Mouse (Mus musculus): ENCODE measurements around the gene St6gal2.

Gene St6gal2

DNA sequence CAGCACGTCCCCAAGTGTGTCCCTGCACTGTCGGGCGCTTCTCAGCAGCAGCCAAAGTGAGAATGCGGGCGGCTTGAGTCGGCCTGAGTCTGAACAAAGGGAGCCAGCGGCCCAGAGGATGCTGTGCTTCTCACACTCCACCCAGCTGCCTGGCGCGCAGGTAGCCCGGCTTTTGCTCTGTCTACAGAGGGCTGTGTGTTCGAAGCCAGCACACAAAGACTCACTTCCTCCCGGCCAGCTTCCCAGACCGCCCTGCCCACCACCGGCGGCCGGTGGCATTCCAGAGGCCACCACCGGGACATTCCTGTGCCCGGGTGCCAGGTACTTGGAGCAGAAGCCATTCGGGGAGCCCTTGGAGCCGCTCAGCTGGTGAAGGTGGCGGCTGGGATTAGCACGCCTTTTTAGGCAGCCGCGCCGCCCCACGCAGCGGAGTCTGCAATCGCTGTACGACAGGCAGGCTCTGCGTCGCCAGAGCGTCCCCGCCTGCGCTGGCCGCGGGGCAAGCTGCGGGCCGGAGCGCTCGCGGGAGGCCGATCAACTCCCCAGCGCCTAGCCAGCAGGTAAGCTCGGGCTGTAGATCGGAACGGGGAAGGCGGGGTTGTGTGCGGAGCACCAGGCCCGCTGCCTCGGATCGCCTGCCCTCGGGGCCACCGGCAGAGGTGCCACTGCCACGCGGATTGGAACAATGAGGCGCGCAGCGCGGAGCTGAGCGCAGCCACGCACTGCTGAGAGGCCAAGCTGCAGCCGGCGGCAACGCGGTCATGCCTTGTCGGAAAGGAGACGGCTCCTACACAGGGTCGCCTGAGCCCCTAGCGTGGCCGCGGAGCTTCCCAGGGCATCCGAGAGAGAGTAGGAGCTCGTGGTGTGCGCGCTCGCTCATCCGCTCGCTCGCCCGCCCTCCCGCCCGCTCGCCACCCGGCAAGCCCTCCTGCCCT, at the start of gene St6gal2:
Gene St6gal2 (plus strand): TSS at position 133 of the 935 bp plus-strand sequence.
- in situ Hi-C loops (cut with MboI, MseI): no loop called here

DNA sequence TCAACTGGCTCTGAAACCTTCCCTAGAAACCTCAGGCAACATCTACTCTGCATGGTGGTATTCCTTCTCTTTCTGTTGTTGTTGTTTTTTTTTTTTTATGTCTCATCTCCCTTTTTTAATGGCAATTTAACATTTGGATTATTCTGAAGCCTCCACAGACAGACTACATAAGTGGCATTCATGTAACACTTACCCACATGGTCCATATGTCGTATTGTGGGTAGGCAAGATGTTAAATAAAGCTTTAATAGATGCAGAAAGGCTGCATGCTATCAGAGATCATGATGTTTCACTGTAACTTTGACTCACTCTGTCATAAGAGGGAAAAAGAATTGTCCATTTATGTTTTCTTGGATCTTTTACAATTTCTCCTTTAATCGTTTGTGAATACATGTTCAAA, 39.1 kb upstream of the St6gal2 start:
- in situ Hi-C loops (cut with MboI, MseI): no loop called here

DNA sequence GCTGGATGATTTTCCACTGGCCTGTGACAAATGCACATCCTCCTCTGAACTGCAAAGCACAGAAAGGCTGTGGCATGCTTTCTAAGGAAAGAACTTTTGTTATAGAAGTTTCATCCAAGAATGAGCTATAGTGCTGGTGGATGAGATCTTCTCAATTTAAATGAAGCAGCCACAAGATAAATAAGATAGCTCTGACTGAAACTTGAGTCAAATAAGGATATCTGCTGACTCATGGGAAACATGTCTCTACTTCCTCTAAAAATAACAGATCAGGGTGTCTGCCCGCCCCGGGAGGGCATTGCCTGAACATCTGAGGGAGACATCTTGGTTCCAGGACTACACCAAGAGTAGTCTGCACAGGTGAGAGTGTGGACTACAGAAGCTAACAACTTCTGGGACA, 28.7 kb upstream of the St6gal2 start:
- in situ Hi-C loops (cut with MboI, MseI): no loop called here

DNA sequence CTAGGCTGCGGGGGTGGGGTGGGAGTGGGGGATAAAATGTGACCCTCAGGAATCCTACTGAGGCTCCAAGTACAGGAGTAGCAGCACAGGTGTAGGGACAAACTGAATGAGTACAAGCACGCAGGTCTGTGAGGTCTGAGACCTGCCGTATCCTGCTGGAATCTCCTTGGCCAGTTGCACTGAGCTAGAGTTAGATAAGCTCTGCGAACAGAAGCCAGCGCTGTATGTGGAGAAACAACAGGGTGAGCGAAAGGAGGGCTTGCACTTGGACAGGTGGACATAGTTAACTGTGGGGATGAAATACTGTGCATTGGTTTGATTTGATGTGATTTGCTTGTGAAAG, 974 bp downstream of the St6gal2 start:
- in situ Hi-C loops (cut with MboI, MseI): no loop called here

DNA sequence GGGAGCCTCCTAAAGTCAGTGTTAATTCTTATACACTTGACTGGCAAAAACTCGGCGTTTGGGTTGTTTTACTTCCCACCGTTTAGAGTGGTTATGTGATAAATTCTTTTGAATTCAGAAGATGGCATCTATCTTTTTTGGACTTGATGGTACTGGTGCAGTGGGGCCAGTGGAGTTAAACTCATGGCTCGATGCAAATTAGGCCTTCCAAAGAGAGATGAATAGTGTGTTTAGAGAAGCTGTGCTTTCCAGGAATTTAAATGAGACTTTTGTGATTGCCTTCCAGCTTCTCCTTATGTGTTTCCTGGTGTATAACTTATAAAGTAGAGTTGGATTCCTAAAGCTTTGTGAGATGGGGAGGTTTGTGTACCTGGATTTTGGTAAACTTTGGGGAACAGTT, 1.5 kb downstream of the St6gal2 start:
- in situ Hi-C loops (cut with MboI, MseI): no loop called here

DNA sequence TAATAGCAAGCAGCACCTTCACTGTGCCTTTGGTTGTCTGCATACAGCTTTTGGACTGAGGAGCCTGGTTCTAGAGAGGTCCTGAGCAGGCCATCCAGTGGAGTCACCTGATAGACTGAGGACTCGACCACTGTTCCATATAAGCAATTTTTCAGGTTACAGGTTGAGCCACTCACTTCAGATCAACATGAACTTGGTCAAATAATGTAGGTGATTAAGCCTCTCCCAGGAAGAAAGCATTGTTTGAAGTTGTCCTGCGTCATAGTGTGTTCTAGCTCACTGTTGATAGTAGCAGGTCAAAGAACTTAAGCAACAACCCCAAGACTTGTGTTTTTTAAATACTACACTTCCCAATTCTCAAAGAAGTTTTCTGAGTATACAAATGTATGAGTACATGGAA, 5.8 kb downstream of the St6gal2 start:
- in situ Hi-C loops (cut with MboI, MseI): no loop called here

DNA sequence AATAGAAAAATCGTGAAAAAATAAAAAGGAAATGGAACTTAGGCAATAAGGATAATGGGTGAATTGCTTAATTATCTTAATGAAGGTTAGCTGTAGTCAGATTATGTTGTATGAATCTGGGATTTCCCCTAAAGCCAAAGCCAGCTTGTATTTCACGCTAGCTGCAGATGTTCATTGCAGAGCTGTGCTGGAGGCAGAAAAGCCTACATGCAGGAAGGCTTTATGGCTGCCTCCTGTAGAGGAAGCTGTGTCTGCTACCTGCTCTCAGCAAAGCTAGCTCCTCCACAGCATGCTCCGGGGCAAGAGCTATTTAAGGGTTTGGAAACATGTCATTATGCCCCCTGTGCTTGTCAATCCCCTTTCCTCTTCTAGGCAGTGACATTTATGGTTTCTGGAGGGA, 9.3 kb downstream of the St6gal2 start:
- in situ Hi-C loops (cut with MboI, MseI): no loop called here

DNA sequence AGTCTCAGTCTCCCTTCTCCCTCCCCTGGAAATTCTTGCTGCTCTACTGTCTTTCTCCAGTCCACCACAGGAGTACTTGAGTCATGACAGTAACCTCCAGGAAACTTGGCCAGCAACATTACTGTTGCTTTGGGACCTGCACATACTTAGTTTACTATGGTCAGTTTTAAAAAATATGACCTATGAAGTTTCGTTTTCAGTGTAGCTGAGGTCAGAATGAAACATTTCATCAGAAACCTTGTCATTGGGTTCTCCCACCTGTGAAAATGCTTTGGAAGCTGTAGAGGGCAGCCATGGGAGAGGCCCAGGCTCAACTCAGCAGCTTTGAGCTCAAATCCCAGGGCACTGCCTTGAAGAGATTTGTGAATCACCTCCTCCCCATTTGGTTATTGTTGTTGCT, 15.0 kb downstream of the St6gal2 start:
- in situ Hi-C loops (cut with MboI, MseI): no loop called here

DNA sequence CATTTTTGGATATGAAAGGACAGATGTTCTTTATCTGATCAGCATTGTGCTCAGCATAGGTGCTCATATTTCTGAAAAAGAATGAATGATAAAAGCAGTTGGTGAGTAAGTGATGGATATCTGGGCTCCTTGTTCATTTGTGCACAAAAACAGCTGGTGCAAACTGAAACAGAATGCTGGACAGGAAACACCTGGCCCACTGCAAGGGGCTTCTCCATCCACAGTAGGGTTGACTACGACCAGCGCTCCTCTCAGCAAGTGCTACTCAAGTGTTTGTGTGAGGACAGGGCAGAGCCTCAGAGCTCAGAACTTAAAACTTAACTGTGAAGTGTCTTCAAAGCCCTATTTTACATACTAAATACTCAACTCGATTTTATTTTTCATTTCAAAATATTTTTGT, 22.4 kb downstream of the St6gal2 start:
- in situ Hi-C loops (cut with MboI, MseI): no loop called here

DNA sequence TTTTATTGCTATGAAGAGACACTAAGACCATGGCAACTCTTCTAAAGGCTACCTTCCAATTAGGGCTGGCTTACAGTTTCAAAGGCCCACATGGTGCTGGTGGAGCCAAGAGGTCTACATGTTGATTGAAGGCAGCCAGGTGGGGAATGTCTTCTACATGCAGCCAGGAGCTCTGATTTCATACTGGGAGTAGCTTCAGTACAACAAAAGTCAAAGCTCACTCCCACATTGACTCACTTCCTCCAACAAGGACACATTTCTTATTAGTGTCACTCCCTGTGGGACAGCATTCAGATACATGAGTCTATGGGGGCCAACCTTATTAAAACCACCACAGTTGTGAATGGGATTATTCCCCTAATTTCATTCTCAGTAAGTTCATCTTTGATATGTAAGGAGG, 23.8 kb downstream of the St6gal2 start:
- in situ Hi-C loops (cut with MboI, MseI): no loop called here

DNA sequence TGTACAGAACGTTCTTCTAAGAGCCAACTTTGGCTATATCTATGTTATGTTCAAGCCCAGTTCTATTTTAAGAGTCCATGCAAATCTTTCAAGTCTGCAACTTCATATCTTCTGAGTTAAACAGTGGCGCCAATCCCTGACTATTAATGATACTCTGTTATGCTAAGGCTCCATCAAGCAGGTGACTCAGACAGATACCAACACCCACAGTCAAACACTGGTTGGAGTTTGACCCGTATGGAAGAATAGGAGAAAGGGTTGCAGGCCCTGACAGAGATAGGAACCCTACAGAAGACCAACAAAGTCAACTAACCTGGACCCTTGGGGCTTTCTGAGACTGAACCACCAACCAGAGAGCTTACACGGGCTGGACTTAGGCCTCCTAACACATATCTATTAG, 30.8 kb downstream of the St6gal2 start:
- in situ Hi-C loops (cut with MboI, MseI): no loop called here

DNA sequence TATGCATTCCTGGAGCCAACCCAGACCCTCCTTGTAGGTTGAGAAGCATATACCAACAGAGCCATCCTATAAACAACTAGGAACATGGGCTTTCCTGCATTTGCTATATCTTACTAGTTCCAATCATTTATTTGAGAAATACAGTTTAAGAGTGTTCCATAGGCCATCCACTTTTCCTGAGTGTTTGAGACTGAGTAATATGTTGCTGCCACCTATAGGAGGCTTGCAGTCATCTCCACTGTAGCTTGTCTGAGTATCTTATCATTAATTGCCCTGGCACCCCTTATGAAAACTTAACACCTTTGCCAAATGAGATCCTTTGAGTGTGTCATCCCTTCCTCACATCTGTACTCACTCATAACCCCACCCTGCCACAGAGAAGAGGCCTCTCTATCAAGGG, 32.2 kb downstream of the St6gal2 start:
- in situ Hi-C loops (cut with MboI, MseI): no loop called here

DNA sequence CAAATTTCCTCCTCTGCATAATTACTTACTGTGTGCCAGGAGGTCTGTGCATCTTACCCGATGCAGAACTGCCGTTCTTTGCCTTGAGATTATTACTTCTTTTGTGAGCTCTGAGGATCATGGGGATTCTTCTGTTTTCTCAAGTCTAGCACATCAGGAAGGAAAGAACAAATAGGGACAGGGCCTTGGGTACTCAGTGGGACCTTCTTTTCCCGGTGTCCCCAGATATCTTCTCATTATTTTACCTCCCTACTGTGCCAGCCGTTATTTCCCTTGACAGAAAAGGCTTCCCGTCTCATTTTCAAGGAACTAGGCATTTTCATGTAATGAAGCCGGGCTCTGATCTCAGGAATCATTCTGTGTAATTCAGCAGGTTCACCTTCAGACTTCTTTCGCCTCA, 34.2 kb downstream of the St6gal2 start:
- in situ Hi-C loops (cut with MboI, MseI): no loop called here

DNA sequence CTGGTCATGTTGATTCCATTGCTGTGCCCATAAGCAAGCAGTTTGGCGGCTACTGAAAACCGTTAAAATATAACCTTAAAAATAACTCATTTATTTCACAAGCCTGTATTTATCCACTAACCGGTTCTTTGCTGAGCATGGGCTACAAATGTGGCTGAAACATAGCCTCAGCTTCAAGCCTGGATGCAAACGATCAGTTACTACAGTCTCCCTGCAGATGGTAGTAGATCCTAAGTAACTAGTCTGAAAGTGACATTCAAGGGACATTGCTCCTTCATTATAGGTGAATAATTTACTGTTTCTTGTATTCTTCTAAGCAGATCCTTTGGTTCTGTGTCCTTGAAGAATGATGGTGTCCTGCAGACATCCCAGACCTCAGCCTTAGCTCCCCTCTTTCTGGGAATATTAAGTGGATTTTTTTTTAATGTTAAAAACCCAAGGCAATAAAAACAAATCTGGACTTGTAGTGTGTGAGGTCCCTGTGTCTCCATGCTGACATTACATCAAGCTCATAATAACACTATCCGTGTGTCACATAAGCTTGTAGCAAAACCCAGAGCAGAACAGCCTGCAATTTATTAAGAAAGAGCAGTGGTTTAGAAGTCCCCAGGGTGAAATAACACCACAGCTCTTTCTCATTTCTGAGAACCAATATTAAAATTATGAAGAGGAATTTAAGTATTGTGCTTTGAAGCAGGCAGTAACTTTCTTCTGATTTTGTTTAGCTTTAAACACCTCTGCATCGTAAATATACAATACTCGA, 39.1 kb downstream of the St6gal2 start:
- in situ Hi-C loops (cut with MboI, MseI): no loop called here

DNA sequence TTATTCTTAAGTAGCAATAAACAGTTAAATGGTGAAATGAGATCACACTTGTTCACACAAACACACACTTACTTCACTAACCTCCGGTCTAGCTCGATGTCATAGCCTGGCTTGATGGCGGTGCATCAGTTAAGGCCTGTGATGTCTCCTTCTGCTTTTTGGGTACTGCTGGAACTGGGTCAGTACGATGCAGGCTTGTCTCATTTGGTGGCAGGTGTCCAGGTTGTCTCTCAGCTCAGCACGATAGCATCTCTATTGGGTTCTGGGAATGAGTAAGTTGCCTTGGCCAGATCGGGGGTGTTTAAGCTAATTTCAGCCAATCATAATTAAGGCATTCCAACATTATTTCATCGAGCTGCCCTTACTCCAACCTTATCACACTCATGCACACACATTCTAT, 86.7 kb downstream of the St6gal2 start:
- in situ Hi-C loops (cut with MboI, MseI): no loop called here

DNA sequence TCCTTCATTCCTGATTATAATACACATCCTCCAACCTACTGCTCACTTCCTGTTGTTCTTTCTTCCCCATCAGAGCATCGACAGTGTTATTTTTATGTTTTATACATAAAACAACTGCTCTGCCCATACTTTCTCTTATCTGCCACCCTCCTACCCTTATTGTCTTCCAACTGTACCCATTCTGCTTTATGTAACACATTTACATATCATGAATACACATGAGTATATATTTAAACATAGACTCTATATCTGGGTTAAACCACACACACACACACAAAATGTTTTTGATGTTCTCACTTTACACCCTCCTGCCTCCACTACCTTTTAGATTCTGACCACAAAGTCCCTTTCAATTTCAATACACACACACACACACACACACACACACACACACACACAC, 103.3 kb downstream of the St6gal2 start:
- in situ Hi-C loops (cut with MboI, MseI): no loop called here

DNA sequence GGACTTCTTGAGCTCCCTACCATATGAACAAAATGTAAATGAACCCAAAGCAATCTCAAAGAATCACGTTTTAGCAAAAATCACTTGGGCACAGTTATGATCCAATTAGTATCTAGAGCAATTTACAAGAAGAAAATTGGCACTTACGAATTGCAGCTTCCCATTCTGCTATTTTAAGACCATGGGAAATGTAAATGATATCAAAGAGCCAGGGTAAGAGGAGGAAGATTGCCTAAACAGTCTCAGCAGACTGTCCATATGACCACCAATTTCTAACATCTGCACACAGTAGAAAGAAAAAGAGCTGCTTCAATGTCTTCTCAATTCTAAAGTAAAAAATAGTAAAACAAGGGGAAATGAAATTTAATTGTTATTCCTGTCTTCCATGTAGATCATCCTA, 116.6 kb downstream of the St6gal2 start:
- in situ Hi-C loops (cut with MboI, MseI): no loop called here

Measured in regulatory T cell (primary cell).